Mouse (Mus musculus) G1E-ER4 (cell line): ENCODE data around the gene Prpf19. TPM values are rescaled to one million over a fixed set of nuclear protein-coding genes. Genes with fewer than 3 reads are reported as not detected.

Experiments used
- GATA1 ChIP-seq: IDR thresholded peaks from one replicate; pipeline ENCODE4 v1.8.0; 2012; ENCODE audit warnings: low read length, inconsistent platforms
- polyA plus RNA-seq: library from polyadenylated mRNA; stranded (reverse); fragments of >175 nt; gene quantifications from 2 replicates; pipeline ENCODE4 v1.2.3, GENCODE M21; 2012

Prpf19 gene
- 97.6 and 136 TPM in 2 replicates for polyA plus RNA-seq

DNA sequence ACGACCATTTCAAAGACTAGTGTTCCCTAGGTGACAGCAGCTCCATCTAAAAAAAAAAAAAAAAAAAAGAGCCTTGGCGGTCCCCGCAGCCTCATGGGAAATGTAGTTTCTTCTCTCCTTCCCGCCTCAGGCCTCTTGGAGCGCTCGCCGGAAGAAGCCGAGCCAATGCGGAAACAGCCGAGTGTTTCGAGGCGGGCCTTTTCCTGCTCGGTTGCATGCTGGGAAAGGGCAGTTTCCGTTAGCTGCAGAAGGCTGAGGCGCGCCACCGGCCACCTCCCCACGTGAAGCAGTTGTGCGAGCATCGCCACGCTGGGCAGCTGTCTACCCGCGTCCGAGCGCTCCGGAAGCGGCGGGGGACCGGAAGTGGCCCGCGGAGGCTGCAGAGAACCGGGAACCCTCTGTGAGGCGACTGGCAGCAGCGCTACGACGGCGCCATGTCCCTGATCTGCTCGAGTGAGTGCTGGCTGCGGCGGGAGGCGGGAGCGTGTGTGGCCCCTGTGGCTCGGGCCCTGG is at the start of gene Prpf19:
TSS of gene Prpf19 (plus strand) at position 216 of the 513 bp plus-strand sequence.
- no peak for TF ChIP-seq GATA1

DNA sequence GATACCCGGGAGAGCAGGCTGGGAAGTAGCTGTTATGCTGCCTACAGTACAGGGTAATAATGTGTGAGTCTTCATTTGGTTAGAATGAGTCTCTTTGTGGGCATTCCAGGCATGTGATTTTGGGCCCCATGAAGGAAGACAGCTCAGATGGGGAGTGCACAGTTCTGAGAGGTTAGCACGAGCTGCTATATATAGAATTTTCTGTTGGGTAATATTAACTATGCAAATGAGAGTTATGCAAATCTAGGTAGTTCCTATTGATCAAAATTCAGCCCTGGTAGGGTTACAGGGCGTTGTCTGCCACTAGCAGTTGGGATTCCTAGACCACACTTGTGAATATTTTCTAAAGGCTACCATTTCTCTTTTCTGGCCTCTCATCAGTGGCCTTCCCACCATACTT is 49.6 kb upstream of the Prpf19 start:
- no peak for TF ChIP-seq GATA1

DNA sequence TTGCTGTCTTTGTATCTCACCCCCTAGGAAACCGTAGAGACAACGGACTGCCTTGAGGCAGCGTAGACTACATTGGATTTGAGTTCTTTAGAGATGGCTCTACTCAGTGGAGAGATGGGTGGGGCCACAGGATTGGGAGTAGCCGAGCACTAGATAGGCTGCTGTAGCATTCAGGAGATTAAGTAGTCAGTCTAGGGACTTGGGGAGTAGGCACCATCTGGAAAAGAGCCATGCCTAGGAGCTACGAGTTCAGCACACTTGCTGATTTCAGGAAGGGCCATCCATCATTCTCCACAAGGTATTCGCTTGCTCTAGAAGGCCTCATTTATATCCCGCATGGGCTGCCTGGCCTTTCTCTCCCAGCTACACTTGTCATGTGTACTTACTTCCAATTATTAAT is 48.9 kb upstream of the Prpf19 start:
- TF ChIP-seq GATA1, result no peak

DNA sequence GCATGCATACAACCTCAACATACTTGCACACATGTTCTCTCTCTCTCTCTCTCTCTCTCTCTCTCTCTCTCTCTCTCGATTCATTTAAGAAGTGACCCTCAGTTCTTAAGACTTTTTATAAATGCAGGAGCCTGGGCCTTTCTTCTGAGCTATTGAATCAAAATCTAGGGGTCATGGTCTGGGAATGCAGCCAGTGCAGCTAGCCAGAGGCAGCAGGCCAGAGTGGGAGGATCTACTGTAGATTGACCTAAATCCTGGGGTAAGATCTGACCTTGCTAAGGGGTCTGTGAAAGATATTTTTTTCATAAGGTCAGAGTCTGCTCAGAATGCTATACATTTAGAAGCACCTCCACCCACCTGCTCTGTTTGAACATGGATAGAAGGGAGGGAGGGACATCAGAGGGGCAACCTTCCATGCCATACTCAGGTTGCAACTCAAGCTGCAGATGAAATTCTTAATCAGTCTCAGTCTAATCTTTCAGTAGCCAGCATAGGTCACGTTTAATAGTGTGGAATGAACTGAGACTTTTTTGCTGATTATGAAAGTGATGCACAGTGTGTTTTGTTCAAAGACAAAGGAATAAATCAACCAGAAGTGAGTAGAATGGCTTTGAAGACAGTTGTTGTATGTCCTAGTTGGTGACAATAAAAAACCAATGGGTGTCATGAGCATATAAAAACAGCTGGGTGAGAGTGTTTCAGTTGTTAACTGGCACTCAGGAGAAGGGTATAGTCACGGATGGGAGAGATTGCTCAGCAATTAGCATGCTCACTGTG is 47.5 kb upstream of the Prpf19 start:
- TF ChIP-seq GATA1, result no peak

DNA sequence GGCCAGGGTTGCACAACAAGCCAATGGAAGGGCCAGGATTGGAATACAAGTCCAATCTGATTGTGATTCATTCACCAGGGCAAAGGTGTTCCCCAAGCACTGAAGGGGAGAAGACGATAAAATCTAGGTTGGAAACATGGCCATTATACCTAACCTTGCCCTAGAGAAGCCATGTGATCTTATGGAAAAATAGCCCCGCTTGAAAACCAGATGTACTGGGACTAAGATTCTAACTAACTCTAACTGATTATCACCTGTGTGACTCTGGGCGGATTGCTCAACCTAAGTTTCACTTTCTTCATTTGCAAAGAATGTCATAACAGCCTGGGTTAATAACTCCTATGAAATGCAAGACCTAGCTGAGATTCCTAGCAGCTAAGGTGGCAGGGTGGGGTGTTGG is 39.6 kb upstream of the Prpf19 start:
- TF ChIP-seq GATA1, result no peak

DNA sequence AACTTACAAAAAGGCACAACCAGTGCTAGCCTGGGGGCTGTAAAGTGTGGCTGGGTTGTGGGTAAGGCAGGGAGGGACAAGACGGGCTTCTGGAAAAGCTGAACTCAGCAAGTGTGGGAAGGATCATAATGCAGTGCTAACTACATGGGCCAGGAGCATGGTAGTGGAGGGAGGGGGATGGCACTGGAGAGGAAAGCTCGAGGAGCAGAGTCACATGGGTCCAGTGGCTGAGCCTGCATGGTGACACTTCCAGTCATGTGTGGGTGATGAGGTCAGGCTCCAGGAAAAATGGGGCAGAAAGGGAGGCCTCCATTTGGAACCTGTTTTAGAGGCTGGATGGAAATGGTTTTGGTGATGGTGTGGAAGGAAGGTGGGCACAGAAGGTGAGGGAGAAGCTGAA is 38.5 kb upstream of the Prpf19 start:
- no peak for TF ChIP-seq GATA1

DNA sequence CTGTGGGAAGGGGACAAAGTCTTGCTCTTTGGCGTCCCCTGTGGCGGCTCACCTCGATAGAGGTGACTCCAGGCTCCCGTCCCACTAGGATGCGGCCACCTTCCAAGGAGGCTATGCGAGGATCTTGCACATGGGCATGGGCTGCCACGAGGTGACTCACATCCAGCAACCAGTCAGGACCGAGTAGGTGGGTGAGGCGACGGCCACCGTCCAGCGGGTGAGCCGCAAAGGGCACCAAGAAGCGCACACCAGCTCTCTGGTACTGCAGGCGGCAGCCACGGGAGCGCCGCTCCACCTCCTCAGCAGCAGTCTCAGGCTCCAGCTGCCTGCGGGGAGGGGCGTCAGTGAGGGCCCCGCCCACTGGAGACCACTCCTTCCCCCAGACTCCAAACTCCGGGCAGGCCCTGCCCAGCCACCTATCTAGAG is 34.9 kb upstream of the Prpf19 start:
- TF ChIP-seq GATA1, result no peak

DNA sequence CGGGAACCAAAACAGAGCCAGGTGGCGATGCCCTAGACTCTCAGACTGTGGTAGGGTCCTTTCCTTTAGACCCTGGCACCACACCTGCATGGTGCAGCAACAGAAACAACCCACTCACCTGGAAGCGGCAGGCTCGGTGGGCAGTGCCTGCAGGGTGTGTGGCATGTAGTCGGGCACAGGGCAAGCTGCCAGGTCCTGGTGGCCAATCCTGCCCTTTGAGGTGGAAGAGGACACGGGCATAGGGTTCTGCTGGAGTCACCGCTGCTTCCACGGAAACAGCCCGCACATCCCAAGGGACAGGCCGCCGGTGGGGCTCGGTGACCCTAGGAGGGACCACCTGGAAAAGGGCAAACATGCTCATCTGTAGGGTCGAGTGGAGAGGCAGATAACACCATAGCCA is 28.7 kb upstream of the Prpf19 start:
- no peak for TF ChIP-seq GATA1

DNA sequence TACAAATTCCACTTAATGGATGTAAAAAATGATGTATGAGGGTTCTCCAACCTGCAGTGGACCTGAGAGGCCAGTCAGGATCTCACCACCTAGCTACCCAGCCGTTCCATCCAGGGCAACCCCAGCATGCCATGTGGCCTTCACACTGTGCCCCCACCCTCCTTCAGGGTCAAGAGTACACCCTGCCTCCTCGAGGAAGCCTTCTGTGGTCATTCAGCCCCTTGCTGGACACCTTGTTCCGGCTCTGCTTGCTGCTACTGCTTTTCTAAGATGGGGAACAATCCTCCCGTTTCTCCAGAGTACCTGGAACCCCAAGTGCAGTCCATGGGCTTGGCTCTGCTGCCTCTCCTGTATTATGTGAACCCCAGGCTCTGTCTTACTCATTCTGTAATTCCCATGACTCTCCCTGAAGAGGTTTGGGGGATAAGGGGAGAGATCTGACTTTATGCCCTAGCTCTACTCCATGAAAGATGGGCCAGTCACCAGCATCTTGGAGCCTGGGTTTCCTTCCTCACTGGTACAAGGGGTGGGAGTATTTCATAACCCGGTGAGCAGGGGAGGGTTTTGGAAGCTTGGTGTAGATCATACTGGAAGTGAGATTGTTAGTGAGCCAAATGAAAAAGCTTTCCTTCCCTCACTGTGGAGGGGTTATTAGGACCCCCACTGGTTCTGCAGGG is 26.9 kb upstream of the Prpf19 start:
- TF ChIP-seq GATA1, result no peak

DNA sequence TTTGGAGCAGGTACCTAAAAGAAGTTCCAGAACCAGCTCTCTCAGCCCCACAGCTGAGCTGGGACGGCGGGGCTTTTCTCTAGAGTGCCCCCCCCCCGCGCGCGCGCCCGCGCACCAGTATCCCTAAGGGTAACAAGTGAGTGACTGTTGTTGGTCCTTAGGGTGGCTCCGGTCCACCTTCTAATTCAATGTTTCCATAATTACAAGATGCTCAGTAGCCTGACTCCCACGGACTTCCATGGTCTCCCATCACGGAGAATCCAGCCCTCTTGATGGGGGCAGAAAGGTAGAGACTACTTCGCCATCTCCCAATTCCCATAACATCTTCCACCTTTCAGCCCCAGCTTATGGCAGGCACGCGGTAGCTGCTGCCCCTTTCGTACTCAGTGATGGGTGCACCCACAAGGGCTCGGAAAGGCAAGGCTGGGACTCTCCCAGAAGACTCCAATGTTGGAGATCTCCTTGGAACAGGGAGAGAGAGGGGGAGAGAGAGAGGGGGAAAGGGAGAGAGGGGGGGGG is 26.3 kb upstream of the Prpf19 start:
- TF ChIP-seq GATA1, result no peak

DNA sequence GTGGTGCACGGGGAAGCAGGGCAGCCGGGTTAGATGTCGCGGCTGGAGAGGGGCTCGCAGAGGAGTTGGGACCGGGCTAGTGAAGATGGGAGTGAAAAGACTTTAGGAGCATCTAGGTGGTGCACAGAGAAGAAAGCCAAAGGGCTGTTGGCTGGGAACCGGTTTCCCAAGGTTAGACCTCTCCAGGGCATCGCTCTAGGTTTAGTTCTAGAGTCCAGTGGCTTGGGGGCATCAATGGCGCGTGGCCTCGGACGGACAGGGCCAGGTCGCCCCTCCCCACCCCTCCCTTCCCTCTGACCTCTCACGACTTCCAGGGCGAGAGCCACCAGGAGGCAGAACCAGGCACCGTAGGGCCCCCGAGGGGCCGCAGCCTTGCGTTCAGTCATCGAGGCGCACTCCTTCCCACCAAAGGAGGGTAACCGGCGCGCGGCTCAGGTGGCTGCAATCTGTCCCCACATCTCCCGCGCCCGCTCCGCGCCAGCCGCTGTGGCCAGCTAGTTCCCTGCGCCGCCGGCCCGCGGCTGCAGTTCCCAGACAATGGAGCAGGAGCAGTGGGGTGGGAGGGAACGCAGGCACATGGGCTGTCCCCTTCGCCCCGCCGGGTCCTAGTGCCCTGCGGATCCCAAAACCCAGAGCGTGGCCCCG is 25.7 kb upstream of the Prpf19 start:
- TF ChIP-seq GATA1, result no peak

DNA sequence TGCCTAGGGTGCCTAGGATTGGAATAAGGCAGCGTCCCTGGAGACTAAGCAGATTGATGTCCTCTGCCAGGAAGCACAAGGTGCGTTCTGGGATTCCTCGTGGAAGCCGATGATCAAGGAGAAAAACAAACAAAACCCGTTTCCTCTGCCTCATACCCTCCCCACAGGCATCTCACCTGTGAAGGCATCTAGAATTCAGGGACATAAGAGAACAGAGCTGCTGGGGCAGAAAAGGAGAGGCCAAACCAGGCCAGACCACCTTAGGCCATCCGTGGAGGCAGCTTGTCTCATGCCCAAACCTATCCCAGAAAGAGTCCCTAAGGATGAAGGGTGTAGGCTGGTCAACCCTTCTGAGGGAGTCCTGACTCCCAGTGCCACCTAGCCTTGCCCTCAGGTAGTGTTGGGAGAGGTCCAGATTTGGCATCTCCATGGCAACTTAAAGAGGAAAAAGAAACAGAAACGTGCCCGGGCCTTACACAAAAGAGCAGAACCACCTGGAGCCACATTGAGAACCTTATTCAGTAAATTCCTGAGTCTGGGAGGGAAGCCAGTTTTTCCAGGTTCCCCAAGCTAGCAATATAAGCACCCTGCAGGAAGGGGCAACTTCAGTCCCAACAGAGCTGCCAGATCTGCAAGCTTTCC is 25.0 kb upstream of the Prpf19 start, which contains the start of gene Tmem132a:
TSS of gene Tmem132a (minus strand) at position 55 of the 642 bp plus-strand sequence.
- TF ChIP-seq GATA1, result no peak

DNA sequence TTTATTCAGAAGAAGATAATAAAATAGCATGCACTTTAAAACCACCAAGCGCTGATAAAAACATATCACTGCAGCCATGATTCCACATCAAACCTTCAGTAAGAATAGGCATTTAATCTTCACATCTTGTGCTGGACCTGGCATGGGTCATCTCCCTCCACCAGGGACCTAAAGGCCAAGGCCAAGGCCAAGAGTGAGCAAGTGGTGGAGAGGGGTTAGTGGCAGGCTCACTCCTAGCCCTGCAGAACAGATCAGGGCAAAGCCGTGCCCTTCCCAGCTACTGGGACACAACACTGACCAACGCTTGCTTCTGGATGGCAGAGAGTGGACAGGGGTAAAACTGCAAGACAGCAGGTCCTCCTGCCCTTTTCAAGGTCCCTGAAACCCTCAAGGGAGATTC is 24.4 kb upstream of the Prpf19 start:
- no peak for TF ChIP-seq GATA1

DNA sequence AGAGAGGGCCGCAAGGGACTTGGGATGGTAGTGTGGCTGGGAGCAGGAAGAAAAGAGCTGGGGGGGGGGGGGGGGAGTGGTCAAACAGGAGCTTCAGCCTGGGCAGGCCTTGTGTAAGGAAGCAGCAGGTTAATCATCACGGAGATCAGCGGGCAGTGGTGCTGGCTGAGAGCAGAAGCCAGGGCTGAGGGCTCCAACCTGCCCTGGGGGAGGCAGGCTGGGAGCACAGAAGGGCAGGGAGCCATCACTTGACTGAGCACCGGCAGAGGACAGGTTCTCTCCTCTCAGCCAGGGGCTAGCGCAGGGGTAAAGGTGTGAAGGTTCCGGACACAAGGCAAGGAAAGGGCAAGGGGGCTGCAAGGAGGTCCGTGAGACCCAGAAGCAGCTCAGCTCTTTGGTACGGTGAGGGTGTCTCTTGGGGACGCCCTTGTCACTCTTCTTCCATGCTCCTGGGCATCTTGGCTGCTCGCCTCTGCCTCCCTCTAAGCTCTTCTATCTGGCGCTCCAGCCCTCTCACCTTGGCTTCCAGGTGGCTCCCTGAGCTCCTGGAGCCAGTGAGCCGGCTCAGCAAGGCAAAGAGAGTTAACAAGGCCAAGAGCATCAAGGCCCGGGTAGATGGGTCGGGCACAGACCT is 23.6 kb upstream of the Prpf19 start:
- TF ChIP-seq GATA1, result no peak
